Mouse (Mus musculus) brain, embryonic 14.5 days (tissue): ENCODE results near the gene Isyna1. TPM values are rescaled to one million over a fixed set of nuclear protein-coding genes. Genes with fewer than 3 reads are reported as not detected.

Source experiments
- DNase-seq: peaks from one replicate; pipeline ENCODE4 v3.0.0-alpha.2; 2011; ENCODE audit warnings: low read depth
- CTCF ChIP-seq: fragments of 200-500 bp; IDR thresholded peaks from 2 replicates; pipeline ENCODE4 v1.5.1; 2012; ENCODE audit warnings: inconsistent platforms, mild to moderate bottlenecking, moderate library complexity, borderline replicate concordance; ENCODE audit not compliant: insufficient read depth, insufficient read length; ENCODE audit errors: extremely low read depth
- POLR2A ChIP-seq: fragments of 200-500 bp; IDR thresholded peaks from 2 replicates; pipeline ENCODE4 v1.6.1; 2012; ENCODE audit warnings: mild to moderate bottlenecking, inconsistent platforms, borderline replicate concordance; ENCODE audit not compliant: poor library complexity, insufficient read depth, insufficient read length, severe bottlenecking; ENCODE audit errors: extremely low read depth
- polyA plus RNA-seq: library from polyadenylated mRNA; depleted of rRNA; stranded (reverse); fragments of >200 nt; gene quantifications from 2 replicates; pipeline ENCODE4 v1.2.3, GENCODE M21; 2012; rRNA removed

Isyna1 gene
- 165 and 231 TPM in 2 replicates for polyA plus RNA-seq

- TF ChIP-seq CTCF (no peak), POLR2A (no peak)
- peak; percentile 95 for DNase-seq
Observed at GRCm38 (mm10) chr8:70593961-70594609, at the start of gene Isyna1. TSS of gene Isyna1 (plus strand) at chr8:70594373.

DNA sequence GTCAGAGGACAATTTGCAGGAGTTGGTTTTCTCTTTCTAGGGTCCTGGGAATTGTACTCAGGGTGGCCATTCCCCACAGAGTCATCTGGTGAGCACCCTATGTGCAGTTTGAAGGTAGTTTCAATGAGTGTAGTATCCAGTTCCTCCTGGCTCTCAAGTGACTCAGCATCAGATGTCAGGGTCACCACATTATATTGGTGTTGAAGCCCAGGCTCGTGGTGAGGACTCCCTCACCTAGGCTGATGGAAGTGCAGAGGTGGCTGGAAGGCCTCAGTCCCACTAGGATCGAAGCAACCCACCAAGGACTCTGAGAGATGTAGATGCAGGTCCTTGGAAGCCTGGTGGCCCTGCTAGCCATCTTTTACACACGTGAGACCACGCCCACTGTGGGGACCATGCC is 47.8 kb upstream of the Isyna1 start:
- no peak for DNase-seq
- TF ChIP-seq POLR2A = no peak
- no peak for TF ChIP-seq CTCF

DNA sequence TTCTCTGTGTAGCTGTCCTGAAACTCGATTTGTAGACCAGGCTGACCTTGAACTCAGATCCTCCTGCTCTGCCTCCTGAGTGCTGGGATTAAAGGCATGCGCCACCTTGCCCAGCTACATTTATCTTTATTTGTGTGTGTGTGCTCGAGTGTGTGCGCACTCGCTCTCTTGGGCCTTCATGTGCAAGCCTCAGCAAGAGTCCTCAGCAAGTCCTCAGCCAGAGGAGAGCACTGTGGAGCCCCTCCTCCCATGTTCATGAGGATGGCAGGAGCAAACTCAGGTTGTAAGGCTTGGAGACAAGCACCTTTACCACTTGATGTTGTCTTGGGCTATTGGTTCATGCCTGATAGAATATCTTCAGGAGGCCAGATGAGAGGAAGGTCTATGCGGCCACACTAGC is 46.4 kb upstream of the Isyna1 start:
- TF ChIP-seq POLR2A (no peak), CTCF (no peak)
- no peak for DNase-seq

GRCm38 (mm10) chr8:70549412-70550184 is 44.6 kb upstream of the Isyna1 start:
- no peak for DNase-seq
- no peak for TF ChIP-seq CTCF
- TF ChIP-seq POLR2A = no peak

DNA sequence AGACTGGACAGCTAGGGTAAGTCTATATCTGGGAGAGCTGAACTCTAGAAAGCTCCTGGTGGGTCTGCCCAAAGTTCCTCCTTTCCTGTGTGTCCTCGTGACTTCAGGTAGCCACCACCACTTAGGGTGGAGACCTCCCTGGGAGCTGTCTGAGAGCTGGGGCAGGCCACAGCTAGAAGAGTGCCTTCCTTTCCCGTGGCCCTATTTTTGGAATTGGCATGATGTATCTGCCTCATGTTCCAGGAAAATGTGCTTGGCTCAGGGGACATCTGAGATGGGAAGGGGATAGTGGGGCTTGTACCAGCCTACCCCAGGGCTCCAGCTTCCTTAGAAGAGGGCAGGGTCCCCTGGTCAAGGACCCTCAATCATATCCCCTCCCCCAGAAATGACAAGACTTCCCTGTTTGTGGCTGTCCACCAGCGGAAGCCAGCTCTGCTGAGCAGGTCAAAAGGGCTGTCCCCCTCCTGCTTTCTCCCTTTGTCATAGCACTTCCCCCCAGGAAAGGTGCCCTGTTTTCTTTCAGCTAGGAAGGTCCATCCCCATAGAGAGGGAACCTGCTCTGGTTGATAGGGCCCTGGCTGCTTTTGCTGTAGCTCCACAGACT is 42.5 kb upstream of the Isyna1 start:
- TF ChIP-seq POLR2A (no peak), CTCF (no peak)
- no peak for DNase-seq

GRCm38 (mm10) chr8:70552836-70553235 is 41.3 kb upstream of the Isyna1 start:
- DNase-seq = no peak
- TF ChIP-seq POLR2A (no peak), CTCF (no peak)

- peak; percentile 44 for DNase-seq
- TF ChIP-seq CTCF (no peak), POLR2A (no peak)
Observed at GRCm38 (mm10) chr8:70553740-70554139, 40.4 kb upstream of the Isyna1 start.

GRCm38 (mm10) chr8:70555079-70555747 is 39.0 kb upstream of the Isyna1 start:
- no peak for DNase-seq
- TF ChIP-seq POLR2A (no peak), CTCF (no peak)

DNA sequence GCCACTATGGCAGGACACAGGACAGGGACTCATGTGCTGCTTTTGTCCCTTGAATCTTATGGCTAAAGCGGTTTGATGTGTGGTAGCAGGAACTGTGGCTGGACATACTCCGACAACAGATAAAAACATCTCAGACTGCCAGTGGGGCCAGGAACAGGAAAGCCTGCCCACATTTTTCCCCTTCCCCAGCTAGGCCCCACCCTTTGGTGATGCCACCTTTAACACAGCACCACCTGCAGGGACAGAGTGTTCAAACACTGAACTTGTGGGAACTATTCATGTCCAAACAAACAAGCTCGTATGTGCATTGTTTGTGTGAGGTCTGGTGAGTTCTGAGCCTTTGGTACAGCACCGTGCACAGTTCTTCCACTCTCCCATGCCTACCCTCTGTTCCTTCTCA is 35.8 kb upstream of the Isyna1 start:
- TF ChIP-seq CTCF = no peak
- no peak for TF ChIP-seq POLR2A
- no peak for DNase-seq

GRCm38 (mm10) chr8:70558983-70559382 is 35.2 kb upstream of the Isyna1 start:
- DNase-seq = no peak
- no peak for TF ChIP-seq CTCF
- TF ChIP-seq POLR2A = no peak

GRCm38 (mm10) chr8:70560096-70560495 is 34.1 kb upstream of the Isyna1 start:
- no peak for DNase-seq
- TF ChIP-seq CTCF = no peak; the same call in 1 of the 2 replicates
- TF ChIP-seq POLR2A = no peak
